Mouse (Mus musculus) gastrocnemius, postnatal 36 days (tissue): Measurements from ENCODE around the gene Usp7. TPM values are rescaled to one million over a fixed set of nuclear protein-coding genes. Genes with fewer than 3 reads are reported as not detected.
"Not testable (repeated sequence)": the region's sequence is repeated elsewhere in the genome, so short reads cannot be mapped to it uniquely, and the experiment has no call there.

ENCODE experiments used
- DNase-seq, 2 experiments: peaks; one replicate each; pipeline ENCODE4 v3.0.0; 2022
- intact Hi-C: fragments of 180-260 bp; cut with DNase I; formaldehyde crosslinking; loops from one replicate; pipeline ENCODE4 v1.15.1; 2025
- total RNA-seq, 2 experiments: library from RNA; stranded (reverse); gene quantifications; 2 replicates each; pipeline ENCODE4 v1.2.3; 2021

The Usp7 gene
- total RNA-seq, 2 experiments from 2014 or later: 48.3 to 57.0 TPM

DNA sequence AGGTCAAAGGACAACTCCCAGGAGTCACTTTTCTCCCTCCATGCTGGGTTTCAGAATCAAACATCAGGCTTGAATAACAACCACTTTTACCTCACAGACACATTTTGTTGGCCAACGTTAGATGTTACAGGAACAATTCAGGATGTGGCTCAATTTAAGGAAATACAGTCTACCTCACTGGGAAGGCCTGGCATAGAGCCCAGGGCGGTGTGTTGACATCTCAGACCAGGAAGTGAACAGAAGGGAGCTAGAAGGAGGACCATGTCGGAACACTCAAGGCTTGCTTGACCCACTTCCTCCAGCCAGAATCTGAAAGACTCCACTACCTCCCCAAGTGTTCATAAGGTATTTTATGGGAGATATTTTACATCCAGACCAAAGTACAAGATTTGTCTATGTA lies 7.4 kb downstream of the Usp7 start:
- intact Hi-C loops: no loop called here
- peak in 1 of 2 experiments; percentile 19 for DNase-seq

DNA sequence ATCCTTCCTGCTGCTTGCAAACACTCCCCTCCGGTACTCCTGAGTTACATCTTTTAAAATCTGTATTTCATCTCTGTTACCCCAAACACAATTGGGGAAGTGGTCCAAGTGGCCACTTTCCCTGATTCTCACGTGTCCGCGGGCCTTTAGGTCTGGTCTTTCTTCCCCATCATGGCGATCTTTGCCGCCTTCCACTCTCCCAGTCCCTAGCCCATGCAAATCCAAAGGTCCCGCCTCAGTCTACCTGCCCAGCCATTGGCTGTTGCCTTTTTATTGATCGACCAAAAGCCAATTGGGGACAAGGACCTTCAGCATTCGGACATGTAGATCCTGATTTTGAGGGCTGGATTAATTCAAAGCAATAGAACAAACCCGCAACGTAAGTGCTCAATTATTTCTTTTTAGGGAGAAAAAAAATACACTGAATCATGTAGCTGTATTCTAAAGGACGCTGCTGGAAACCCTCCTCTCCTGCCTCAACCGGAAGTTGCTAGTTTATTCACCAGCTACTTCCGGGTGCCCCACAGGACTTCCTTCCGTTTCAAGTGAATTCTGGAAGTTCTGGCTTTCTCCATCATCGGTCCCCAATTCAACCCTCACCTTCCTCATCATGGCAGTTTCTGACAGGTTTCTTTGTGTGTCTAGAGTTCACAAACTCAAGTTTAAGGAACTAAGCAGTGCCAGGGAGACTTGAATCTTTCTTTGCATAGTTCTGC lies 8.8 kb downstream of the Usp7 start:
- no peak for DNase-seq
- intact Hi-C loops: no loop called here

DNA sequence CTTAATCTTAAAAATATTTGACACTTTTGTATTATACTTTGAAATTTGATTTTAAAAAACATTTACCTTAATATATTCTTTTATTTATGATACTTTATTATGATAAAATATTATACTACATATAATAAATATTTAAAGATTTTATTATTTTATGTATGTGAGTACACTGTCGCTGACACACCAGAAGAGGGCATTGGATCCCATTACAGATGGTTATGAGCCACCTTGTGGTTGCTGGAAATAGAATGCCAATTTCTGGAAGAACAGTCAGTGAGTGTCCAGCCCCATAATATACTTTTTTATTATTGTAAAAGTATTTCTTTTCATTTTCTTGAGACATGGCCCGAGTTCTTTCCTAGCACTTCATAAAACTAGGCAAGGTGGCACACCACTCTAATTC lies 10.4 kb downstream of the Usp7 start:
- no peak for DNase-seq

DNA sequence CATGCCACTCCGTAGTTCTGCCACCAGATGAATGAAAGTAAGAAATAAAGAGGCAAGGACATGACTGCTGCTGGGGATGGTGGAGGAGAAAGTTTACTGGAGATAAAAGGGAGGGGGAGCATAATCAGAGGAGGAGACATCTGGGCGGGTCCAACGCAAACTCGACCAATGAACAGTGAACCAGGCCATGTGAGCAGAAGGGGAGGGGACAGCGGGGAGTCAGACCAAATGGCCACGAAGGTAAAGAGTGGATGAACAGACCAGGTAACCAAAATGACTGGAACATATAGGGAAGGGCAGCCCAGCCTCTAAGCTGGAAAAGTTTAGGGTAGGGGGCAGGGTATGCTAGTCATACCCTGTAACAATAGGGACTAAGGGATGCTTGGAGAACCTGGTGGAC lies 10.9 kb downstream of the Usp7 start:
- no peak for DNase-seq
- intact Hi-C loops: no loop called here

More for the DNA sequence above, 10.4 kb downstream of the Usp7 start:
- intact Hi-C loops: no loop called here

DNA sequence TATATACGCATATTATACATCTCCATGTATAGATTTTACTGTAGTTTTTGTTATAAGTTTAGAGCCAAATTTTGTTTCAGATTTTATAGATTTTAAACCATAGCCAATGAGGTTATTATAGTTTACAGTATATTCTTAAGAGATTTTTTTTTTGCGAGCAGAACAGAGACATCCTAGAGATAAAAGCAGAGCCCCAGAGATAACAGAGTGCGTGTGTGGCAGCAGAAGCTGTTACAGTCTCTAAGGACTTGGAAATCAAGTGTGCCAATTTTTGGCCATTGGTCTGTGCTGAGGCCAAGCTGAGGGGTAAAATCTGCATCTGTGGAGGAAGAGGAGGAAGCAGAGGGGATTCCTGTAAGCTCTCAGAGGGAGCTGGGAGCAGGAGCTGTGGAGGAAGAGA lies 11.9 kb downstream of the Usp7 start:
- intact Hi-C loops: no loop called here

DNA sequence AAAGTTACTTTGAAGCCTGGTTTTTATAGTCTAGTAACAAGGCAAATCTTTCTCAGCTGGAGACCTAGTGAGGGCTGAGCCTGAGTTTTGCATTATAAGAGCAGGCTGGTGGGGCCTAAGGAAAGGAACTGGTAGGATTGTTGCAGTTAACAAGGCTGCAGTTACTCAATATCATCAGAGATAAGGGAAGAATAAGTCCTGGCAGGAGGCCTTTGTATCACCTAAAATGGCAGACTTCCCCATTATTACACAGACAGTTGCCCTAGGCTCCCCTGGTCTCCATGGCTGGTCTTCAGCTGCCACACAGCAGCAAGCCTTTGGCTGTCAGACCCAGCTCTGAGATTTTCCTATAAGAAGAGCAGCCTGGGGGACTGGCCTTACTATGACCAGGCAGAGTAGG lies 13.4 kb downstream of the Usp7 start:
- intact Hi-C loops: no loop called here
- no peak for DNase-seq

More for the DNA sequence above, 11.9 kb downstream of the Usp7 start:
- DNase-seq: no peak

DNA sequence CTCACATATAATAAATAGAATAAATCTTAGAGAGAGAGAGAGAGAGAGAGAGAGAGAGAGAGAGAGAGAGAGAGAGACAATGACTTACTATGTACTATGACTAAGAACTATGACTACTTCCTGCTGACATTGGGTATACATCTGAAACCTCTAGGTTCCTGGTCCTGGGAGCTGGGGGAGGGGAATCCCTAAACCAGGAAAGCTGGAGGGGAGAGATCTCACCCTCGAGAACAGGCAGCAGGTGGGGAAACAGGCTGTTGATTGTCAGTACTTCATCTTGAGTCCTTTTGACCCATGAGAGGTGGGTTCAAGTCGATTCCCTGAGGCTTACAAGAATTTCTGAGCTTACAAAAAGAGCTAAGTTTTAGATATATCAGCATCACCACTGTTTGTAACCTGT lies 14.9 kb downstream of the Usp7 start:
- intact Hi-C loops: no loop called here

DNA sequence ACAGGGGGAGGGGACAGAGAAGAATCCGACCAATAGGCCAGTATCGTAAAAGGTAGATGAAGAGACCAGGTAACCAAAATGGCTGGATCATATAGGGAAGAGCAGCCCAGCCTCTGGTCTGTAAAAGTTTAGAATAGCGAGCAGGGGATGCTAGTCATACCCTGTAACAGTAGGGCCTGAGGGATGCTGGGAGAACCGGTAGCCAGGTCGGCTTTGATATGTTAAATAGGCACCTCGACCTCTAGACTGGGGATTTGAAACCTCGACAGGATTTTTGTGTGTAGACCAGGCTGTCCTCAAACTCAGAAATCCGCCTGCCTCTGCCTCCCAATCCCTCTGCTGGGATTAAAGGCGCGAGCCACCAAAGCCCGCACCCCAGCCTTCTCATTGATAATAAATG lies 15.5 kb downstream of the Usp7 start:
- intact Hi-C loops: no loop called here

More for the DNA sequence above, 14.9 kb downstream of the Usp7 start:
- no peak for DNase-seq

DNA sequence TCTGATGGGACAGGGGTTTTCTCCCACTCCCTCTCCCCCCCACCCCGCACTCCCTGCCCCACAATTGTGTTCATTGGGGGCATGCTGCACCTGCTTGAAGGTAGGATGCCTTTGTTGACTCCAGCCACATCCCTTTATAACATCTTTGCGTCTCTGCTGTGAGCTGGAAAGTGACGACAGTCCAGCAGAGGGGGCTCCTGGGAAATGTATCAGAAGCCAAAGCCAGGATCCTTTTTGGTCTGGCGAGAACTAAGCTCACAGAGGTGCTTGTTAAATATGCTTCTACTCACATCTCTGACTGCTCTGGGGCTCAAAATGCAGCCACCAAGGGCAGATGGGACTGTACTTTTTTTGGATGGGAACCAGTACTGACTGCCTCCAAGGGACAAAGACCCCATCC lies 21.0 kb downstream of the Usp7 start:
- intact Hi-C loops: no loop called here
- no peak for DNase-seq

More for the DNA sequence above, 15.5 kb downstream of the Usp7 start:
- DNase-seq: no peak

DNA sequence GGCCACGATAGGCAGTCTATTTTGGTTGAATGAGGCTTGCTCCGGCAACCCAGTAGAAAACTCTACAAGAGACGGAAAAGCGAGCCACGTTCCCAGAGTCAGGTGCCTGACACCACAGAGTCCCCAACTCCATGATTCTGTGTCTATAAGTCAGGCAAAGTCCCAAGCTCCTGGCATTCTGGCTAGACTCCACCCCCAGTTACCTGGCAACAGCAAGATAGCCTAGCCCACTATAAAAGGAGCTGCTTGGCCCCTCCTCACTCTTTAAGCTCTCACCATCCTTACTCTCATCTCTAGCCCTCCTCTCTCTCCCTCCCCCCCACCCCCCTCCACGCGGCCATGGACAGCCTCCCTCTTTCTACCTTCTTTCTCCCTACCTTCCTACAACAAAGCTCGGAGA lies 21.8 kb downstream of the Usp7 start:
- DNase-seq, intact Hi-C loops: not testable (repeated sequence)

DNA sequence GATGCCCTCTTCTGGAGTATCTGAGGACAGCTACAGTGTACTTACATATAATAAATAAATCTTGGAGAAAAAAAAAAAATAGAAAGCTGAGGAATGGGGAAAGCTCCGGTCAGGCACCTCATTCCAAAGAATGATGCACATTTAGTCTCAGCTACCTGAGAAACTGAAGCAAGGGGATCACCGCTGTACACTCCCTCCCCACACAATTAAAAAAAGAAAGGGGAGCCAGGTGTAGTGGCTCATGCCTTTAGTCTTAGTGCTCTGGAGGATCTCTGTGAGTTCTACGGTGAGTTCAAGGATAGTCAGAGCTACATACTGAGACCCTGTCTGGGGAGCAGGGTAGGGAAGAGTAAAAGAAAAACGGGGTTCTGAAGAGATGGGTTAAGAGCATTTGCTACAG lies 22.6 kb downstream of the Usp7 start:
- intact Hi-C loops: loop anchor here (2.0 to 10.0 kb wide), 3 partner anchors 83 to 355 kb away; no protein-coding TSS in a partner anchor
- no peak for DNase-seq

DNA sequence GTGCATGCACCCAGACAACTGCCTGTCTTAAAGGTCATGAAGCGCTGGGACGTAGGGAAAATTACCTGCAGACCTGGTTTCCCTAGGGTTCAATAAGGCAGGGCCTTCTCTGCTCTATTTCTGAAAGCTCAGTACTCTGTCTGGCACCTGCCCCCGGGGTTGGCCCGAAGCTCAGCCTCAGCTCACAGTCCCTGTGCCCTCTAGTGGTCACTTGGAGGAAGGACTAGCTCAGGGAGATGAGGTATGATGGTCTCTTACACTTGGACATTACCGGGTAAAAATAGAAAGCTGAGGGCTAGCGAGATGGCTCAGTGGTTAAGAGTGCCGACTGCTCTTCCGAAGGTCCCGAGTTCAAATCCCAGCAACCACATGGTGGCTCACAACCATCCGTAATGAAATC lies 23.0 kb downstream of the Usp7 start:
- intact Hi-C loops: loop anchor here (2.0 to 10.0 kb wide), 3 partner anchors 82 to 354 kb away; no protein-coding TSS in a partner anchor
- DNase-seq: peak; percentile 55 to 73

DNA sequence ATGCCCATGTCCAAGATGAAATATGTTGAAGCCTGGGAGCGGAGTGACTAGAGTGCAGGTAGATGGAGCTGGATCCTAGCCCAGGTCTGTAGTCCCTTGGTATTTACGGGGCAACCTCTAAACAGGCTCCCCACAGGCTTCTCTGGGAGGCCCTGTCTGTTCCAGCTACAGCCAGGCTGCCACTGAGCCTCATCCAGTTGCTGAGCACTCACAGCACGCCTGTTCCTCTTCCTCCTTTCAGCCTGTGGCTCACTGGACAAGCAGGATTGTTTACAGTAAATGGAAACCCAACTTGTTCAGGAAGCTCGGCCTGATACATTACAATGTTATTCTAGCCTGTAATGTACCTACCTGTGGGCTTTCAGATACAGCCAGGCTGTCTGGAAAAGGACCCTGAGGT lies 23.5 kb downstream of the Usp7 start:
- intact Hi-C loops: loop anchor here (2.0 to 10.0 kb wide), 3 partner anchors 82 to 354 kb away; no protein-coding TSS in a partner anchor
- no peak for DNase-seq

DNA sequence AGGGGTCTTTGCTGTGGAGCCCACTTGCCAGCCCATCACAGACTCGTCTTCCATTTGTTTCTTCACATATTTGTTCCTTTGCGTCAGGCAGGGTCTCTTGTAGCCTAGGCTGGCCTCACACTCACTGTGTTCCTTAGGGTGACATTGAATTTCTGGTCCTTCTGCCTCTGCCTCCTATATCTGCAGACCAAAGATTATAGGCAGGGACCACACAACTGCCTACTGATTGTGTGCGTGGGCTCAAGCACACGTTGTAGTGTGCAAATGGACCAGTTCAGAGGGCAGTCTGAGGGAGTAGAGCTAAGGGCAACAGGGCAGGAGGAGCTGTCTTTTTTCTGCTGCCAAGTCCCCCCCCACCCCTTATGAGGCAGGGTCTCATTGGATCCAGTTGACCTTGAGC lies 24.0 kb downstream of the Usp7 start:
- no peak for DNase-seq
- intact Hi-C loops: loop anchor here (2.0 to 10.0 kb wide), 3 partner anchors 81 to 353 kb away; no protein-coding TSS in a partner anchor

DNA sequence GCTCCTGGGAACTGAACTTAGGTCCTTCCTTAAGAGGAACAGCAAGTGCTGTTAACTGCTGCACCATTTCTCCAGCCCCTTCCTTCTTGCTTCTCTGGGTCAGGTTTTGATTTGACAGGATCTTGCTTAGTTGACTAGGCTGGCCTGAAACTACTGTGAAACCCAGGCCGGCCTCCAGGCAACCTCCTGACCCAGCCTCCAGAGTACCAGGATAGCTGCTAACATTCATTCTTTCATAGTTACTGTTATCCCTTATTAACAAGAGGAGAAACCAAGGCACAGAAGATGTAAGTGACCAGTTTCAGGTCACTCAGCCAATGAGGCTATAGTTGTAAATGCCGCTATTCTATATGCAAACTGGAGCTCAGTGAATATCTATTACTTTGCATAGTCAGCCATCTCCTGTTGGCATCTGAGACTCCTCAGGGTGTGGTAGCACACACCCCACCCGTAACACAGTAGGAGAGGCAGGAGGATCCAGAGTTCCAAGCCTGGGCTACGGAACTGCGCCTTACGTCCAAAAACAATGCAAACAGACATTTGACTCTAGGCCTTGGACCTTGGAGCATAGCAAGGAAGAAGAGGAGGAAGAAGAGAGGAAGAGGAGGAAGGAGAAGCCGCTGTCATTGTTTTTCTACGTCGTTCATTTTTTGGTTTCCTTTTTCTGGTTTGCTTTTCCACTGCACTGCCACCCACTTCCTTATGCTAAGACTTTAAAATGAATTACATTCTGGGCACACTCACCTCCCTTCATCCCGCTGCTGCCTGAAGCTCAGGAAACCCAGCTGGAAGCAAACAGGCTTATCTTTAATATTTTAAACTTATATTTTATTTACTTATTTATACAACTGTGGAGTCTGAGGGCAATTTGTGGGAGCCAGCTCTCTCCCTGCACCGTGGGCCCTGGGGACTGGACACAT lies 24.7 kb downstream of the Usp7 start:
- DNase-seq: no peak
- intact Hi-C loops: loop anchor here (2.0 to 10.0 kb wide), 3 partner anchors 81 to 353 kb away; no protein-coding TSS in a partner anchor

DNA sequence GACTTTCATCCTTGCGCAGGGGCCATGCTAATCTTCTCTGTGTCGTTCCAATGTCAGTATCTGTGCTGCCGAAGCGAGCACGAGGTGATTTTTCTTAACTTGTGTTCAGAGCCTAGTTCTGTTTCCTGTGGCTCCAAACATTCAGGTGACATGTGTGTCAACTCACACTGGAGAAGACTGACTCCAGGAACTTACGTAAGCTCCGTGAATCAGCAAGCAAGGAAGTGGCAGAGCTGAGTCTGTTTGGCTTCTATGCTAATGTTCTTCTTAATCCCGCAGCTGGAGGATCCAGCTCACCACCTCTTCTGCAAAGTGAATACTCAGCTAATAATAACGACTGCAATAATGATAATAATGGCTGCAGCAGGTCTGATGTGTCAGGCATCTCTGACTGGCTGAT lies 25.9 kb downstream of the Usp7 start:
- intact Hi-C loops: loop anchor here (10.0 kb wide), 2 partner anchors 271 to 351 kb away; no protein-coding TSS in a partner anchor

DNA sequence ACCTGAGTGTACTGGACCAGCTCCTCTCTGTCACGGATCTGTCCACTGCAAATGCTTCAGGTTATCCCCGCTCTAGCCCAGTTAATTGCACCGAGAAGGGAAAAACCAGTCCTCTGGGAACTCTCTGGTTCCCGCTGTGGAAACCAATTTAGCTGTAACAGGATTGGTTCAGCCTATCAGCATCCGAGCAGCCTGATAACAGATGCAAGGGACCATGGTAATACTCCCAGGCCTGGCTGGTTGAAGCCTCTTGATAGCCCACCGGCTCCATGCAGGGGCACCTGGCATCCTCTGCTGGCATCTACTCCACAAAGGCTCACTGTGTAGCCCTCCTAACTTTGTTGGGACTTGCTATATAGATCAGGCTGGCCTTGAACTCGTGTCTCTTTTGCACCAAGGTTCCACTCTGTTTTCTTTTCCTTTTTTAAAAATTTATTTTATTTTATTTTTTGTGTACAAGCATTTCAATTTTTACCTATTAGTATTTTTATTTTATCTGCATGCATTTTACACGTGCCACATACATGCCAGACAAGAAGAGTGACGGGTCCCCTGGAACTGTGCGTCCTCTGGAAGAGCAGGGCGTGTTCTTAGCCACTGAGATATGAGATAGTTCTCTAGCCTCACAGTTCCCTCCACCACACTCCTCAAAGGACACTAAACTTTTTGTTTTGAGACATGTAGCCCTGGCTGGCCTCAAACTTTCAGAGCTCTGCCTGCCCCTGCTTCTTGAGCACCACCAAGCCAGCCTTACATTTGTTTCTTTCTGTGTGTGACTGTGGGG lies 27.8 kb downstream of the Usp7 start:
- no peak for DNase-seq
- intact Hi-C loops: loop anchor here (10.0 kb wide), 2 partner anchors 270 to 350 kb away; no protein-coding TSS in a partner anchor

More for the DNA sequence above, 25.9 kb downstream of the Usp7 start:
- no peak for DNase-seq

DNA sequence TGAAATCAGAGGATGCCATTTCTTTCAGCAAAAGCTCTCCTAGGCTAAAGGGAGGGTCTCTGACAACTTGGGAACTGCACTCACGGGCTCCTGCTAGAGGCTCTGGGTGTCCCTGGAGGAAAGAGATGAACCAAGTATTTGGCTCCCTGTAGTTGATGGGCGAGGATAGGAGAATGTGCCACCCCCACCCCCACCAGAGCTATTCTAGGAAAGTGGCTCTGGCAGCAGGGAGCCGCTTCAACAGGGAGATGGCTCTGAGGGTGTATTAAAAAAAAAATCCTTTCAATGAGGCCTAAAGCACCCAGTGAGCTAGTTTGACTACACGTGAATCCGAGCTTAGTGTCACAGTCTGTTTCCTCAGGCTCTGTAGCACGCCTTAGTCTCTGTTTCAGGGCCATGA lies 29.1 kb downstream of the Usp7 start:
- DNase-seq: no peak
- intact Hi-C loops: loop anchor here (10.0 kb wide), 2 partner anchors 268 to 348 kb away; no protein-coding TSS in a partner anchor

DNA sequence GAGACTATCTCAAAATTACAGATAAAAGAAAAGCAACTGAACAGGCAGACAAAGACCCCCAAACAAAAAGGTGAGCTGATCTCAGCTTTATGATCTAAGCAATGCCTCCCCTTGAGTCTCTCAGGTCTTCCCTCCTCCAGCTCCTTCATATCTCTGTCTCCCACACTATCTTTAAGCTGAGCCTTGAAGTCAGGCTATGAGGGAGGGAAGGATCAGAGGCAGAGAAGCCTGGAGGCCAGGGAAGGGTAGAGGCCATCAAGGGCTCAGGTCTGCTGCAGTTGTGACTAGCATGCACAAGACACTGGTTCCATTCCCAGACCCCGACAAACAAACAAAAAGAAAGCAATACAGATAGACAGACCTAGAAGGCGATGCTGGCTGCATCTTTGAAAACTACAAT lies 30.2 kb downstream of the Usp7 start:
- no peak for DNase-seq
- intact Hi-C loops: loop anchor here (10.0 kb wide), 2 partner anchors 267 to 347 kb away; no protein-coding TSS in a partner anchor

DNA sequence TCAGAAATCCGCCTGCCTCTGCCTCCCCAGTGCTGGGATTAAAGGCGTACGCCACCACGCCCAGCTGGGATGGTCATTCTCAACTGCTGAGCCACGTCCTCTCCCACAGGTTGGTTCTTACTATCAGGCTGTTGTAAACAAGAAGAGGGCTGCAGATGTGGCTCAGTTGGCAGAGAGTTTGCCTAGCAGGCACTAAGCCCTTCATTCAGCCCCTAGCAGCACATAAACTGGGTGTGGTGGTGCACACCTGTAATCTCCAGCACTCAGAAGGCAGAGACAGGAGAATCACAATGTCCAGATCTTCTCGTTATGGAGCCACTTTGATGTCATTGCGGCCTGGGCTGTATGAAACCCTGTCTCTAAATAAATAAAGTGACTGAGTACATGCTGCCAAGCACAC lies 31.1 kb downstream of the Usp7 start:
- intact Hi-C loops: loop anchor here (10.0 kb wide), 2 partner anchors 266 to 346 kb away; no protein-coding TSS in a partner anchor
- DNase-seq: no peak
